Mouse (Mus musculus) embryonic facial prominence, embryonic 15.5 days (tissue): ENCODE measurements around the gene D130043K22Rik. TPM values are rescaled to one million over a fixed set of nuclear protein-coding genes. Genes with fewer than 3 reads are reported as not detected.

Experiments used
- polyA plus RNA-seq: library from polyadenylated mRNA; unstranded; fragments of >200 nt; fragmentation: Nextera tagmentation; extraction: Ambion mirVana; gene quantifications from 2 replicates; pipeline ENCODE4 v1.2.1, GENCODE M21; 2015

D130043K22Rik gene
- polyA plus RNA-seq, 1 experiment from 2014 or later, result 1.3 TPM

Other genes with a start within 250 kb of the D130043K22Rik start
- gene Armh2, start 103.9 kb upstream of the D130043K22Rik start, polyA plus RNA-seq, result not detected in 2 replicates
- gene Gmnn, start 83.2 kb upstream of the D130043K22Rik start, polyA plus RNA-seq, result 69.0 and 72.2 TPM in 2 replicates
- gene BC005537, start 43.5 kb upstream of the D130043K22Rik start, polyA plus RNA-seq, result 14.4 and 16.0 TPM in 2 replicates
- 74.7 and 75.0 TPM in 2 replicates for gene Acot13, start 13.6 kb upstream of the D130043K22Rik start, polyA plus RNA-seq
- gene Tdp2, start 13.5 kb upstream of the D130043K22Rik start, polyA plus RNA-seq, result 48.0 and 49.4 TPM in 2 replicates
- 5.7 and 5.9 TPM in 2 replicates for gene Aldh5a1, start 92.5 kb downstream of the D130043K22Rik start, polyA plus RNA-seq
- gene Gpld1, start 98.0 kb downstream of the D130043K22Rik start, polyA plus RNA-seq, result 3.7 and 4.4 TPM in 2 replicates
- 11.5 and 13.8 TPM in 2 replicates for gene Mrs2, start 175.2 kb downstream of the D130043K22Rik start, polyA plus RNA-seq
- gene Dcdc2a, start 210.9 kb downstream of the D130043K22Rik start, polyA plus RNA-seq, result 3.0 and 4.5 TPM in 2 replicates